Comparison of ENCODE assay signal across 19 mouse cellular contexts in the genomic region with DNA sequence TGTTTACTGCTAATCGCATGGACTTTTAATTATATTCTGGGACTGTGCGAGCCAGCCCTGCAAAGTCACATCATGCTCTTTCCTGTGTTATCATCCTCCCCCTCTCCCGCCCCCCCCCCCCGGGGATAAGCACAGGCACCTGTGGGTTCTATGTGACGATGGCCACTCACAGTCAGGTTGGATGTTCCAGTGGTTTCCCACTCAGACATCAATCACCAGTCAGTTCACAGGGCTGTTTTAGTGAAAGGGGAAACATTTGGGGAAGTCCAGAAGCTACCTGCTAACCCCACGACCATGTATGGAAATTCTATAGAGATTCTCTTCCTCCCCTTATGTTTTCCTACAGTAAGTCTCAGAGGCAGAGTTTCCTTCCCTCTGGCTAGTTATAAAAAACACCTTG. TPM values are rescaled to one million over a fixed set of nuclear protein-coding genes. Genes with fewer than 3 reads are reported as not detected.
DNase-seq lines count a peak whose midpoint lies in the region; ATAC-seq lines count a peak whose summit lies in the region.
"Had no signal": no experiment of that assay in that cellular context is flagged by ENCODE, and none has a peak within 500 bp of the region (broad histone marks: within the 10 kb centered on the region; RNA-seq: fewer than 3 reads in every experiment).

No protein-coding gene starts in this region.

- peak; percentile 85 for DNase-seq in CD4-positive helper T cell, adult 2 months (ENCODE audit: low read depth, low spot score)
- DNase-seq in cerebellum, adult 9-11 months: no peak
- DNase-seq in kidney, adult 9 months: no peak
- no peak for DNase-seq in kidney, postnatal 25 days
- DNase-seq: adrenal gland, postnatal 36 days; cerebellum, adult 2 months; gastrocnemius, adult 2 months; kidney, adult 2 months; kidney, postnatal 14 days; lung, adult 2 months; right cerebral cortex, postnatal 4 days had no signal

- H3K27me3 ChIP-seq in liver, embryonic 12.5 days (replicated peaks): no peaks in the 10 kb centered on the region
- H3K27me3 ChIP-seq: embryonic facial prominence, embryonic 13.5 days; heart, embryonic 13.5 days; hindbrain, embryonic 15.5 days had no signal

- WGBS in liver, embryonic 12.5 days (ENCODE audit: insufficient replicate concordance): 48% methylated on average over 6 of the region's 6 CpGs

- ATAC-seq in activated CD4-positive, CD25-positive, alpha-beta regulatory T cell, adult 4 months: peak; percentile 72
- ATAC-seq in liver, embryonic 12.5 days: no peak
- ATAC-seq in megakaryocyte, adult 5-6 weeks (ENCODE audit: poor library complexity, severe bottlenecking): 0 out of 2 replicates have a peak, but pooled peaks have one; percentile 20
- no peak for ATAC-seq in erythroid progenitor cell, adult 5-6 weeks (replicated peaks; ENCODE audit: low FRiP score, poor library complexity, severe bottlenecking)

- peak overlapping the region; percentile 94 for H3K27ac ChIP-seq in liver, embryonic 12.5 days
- H3K27ac ChIP-seq: embryonic facial prominence, embryonic 13.5 days; gastrocnemius, adult 2 months; heart, embryonic 13.5 days; hindbrain, embryonic 15.5 days; stomach, postnatal 0 days had no signal

- H3K9me3 ChIP-seq in liver, embryonic 12.5 days (replicated peaks): no peaks in the 10 kb centered on the region
- H3K9me3 ChIP-seq: embryonic facial prominence, embryonic 13.5 days; hindbrain, embryonic 15.5 days had no signal

- H3K4me3 ChIP-seq in liver, embryonic 12.5 days: no peak overlapping the region
- H3K4me3 ChIP-seq: embryonic facial prominence, embryonic 13.5 days; gastrocnemius, adult 2 months; heart, embryonic 13.5 days; hindbrain, embryonic 15.5 days had no signal

- peaks cover 17% of the 10 kb centered on the region for H3K36me3 ChIP-seq in liver, embryonic 12.5 days
- H3K36me3 ChIP-seq: embryonic facial prominence, embryonic 13.5 days; hindbrain, embryonic 15.5 days had no signal

- 0 out of 2 replicates have a peak overlapping the region, but pooled peaks have one; percentile 22 for H3K4me2 ChIP-seq in liver, embryonic 12.5 days
- H3K4me2 ChIP-seq: embryonic facial prominence, embryonic 13.5 days; heart, embryonic 13.5 days; hindbrain, embryonic 15.5 days had no signal

- H3K4me1 ChIP-seq in liver, embryonic 12.5 days: peaks cover 77% of the 10 kb centered on the region

- 0 out of 2 replicates have a peak overlapping the region, but pooled peaks have one; percentile 45 for H3K9ac ChIP-seq in liver, embryonic 12.5 days
- H3K9ac ChIP-seq: embryonic facial prominence, embryonic 13.5 days; heart, embryonic 13.5 days; hindbrain, embryonic 15.5 days had no signal

RNA-seq across cellular contexts. Expression of gene Rab8b, which starts 21.6 kb away (rescaled TPM):
- polyA plus RNA-seq in activated CD4-positive, CD25-positive, alpha-beta regulatory T cell, adult 4 months (2017; shearing (Covaris generic)): 100 to 1,000 TPM; 157 to 180 TPM
- 39.4 and 42.2 TPM in 2 replicates for polyA plus RNA-seq in liver, embryonic 12.5 days (2016; fragmentation: Nextera tagmentation; extraction: Ambion mirVana)
- total RNA-seq in megakaryocyte, adult 5-6 weeks (2015): 78.2 and 82.1 TPM in 2 replicates
- total RNA-seq in megakaryocyte, adult 5-6 weeks (2017): 141 and 154 TPM in 2 replicates
- total RNA-seq in erythroid progenitor cell, adult 5-6 weeks (2015; ENCODE audit: low replicate concordance): 98.7 and 104 TPM in 2 replicates
- total RNA-seq in erythroid progenitor cell, adult 5-6 weeks (2017; ENCODE audit: low replicate concordance): 113 and 121 TPM in 2 replicates

RNA-seq across cellular contexts. Expression of gene Rps27l, which starts 48.0 kb away (rescaled TPM):
- polyA plus RNA-seq in activated CD4-positive, CD25-positive, alpha-beta regulatory T cell, adult 4 months (2017; shearing (Covaris generic)): 100 to 1,000 TPM; 217 to 295 TPM
- 702 and 744 TPM in 2 replicates for polyA plus RNA-seq in liver, embryonic 12.5 days (2016; fragmentation: Nextera tagmentation; extraction: Ambion mirVana)
- 368 and 391 TPM in 2 replicates for total RNA-seq in megakaryocyte, adult 5-6 weeks (2015)
- 149 and 154 TPM in 2 replicates for total RNA-seq in megakaryocyte, adult 5-6 weeks (2017)
- 98.9 and 165 TPM in 2 replicates for total RNA-seq in erythroid progenitor cell, adult 5-6 weeks (2015; ENCODE audit: low replicate concordance)
- total RNA-seq in erythroid progenitor cell, adult 5-6 weeks (2017; ENCODE audit: low replicate concordance): 37.9 and 53.8 TPM in 2 replicates

Comparison
In these comparisons a context has a peak if more than half of its experiments do, and no peak if none do; other contexts are left out.
1. ATAC-seq: peak in activated CD4-positive, CD25-positive, alpha-beta regulatory T cell, adult 4 months (single experiment) and megakaryocyte, adult 5-6 weeks (single experiment); none in liver, embryonic 12.5 days (single experiment) and erythroid progenitor cell, adult 5-6 weeks (single experiment).